Mouse (Mus musculus) heart, postnatal 25 days (tissue): ENCODE measurements around the gene Stac. TPM values are rescaled to one million over a fixed set of nuclear protein-coding genes. Genes with fewer than 3 reads are reported as not detected.

ENCODE experiments used
- DNase-seq: peaks from one replicate; pipeline ENCODE4 v3.0.0; 2022; ENCODE audit warnings: low spot score
- intact Hi-C: fragments of 180-260 bp; cut with DNase I; formaldehyde crosslinking; loops from one replicate; pipeline ENCODE4 v1.15.1; 2025
- total RNA-seq, 2 experiments: library from RNA; stranded (reverse); gene quantifications; 2 replicates each; pipeline ENCODE4 v1.2.3; 2021

Gene Stac
- total RNA-seq, 2 experiments from 2014 or later, result 0.28 to 0.29 TPM

GRCm38 (mm10) chr9:111523871-111524270, 166.3 kb downstream of the Stac start:
- intact Hi-C loops, result no loop called here
- no peak for DNase-seq

GRCm38 (mm10) chr9:111523111-111523510, 167.0 kb downstream of the Stac start:
- intact Hi-C loops, result no loop called here
- no peak for DNase-seq

GRCm38 (mm10) chr9:111522226-111522625, 167.9 kb downstream of the Stac start:
- intact Hi-C loops, result no loop called here
- no peak for DNase-seq

GRCm38 (mm10) chr9:111515536-111515935, 174.6 kb downstream of the Stac start:
- DNase-seq, result no peak
- intact Hi-C loops, result no loop called here

- no peak for DNase-seq
- intact Hi-C loops, result no loop called here
These were observed 175.3 kb downstream of the Stac start for GRCm38 (mm10) chr9:111514586-111515473.
